Mouse (Mus musculus) midbrain, embryonic 10.5 days (tissue): ENCODE measurements around the gene Hpf1. TPM values are rescaled to one million over a fixed set of nuclear protein-coding genes. Genes with fewer than 3 reads are reported as not detected.

Experiments
- DNase-seq: peaks from one replicate; pipeline ENCODE4 v3.0.0-alpha.2; 2017; ENCODE audit warnings: low spot score
- H3K27ac ChIP-seq: fragments of 300-500 bp; sonication (generic); replicated peaks from 2 replicates; pipeline ENCODE4 v1.5.1; 2016; ENCODE audit warnings: mild to moderate bottlenecking
- H3K27me3 ChIP-seq: fragments of 300-500 bp; sonication (generic); 2 replicates; pipeline ENCODE4 v1.6.1; 2016; ENCODE audit warnings: low read depth, mild to moderate bottlenecking; ENCODE audit not compliant: poor library complexity, severe bottlenecking
- H3K36me3 ChIP-seq: fragments of 300-500 bp; sonication (generic); 2 replicates; pipeline ENCODE4 v1.6.1; 2016; ENCODE audit warnings: mild to moderate bottlenecking, moderate library complexity
- H3K4me1 ChIP-seq: fragments of 300-500 bp; sonication (generic); 2 replicates; pipeline ENCODE4 v1.6.1; 2016
- H3K4me3 ChIP-seq: fragments of 300-500 bp; sonication (generic); 2 replicates; pipeline ENCODE4 v1.5.1; 2016; ENCODE audit warnings: mild to moderate bottlenecking, moderate library complexity
- H3K9me3 ChIP-seq: fragments of 300-500 bp; sonication (generic); replicated peaks from 2 replicates; pipeline ENCODE4 v1.6.1; 2016; ENCODE audit warnings: mild to moderate bottlenecking
- WGBS: fragments of 180-500 bp; shearing (Covaris S2); methylation state at CpG from one replicate; pipeline ENCODE4 v1.1.7; 2016; 5-methylcytosine and 5-hydroxymethylcytosine counted together
- polyA plus RNA-seq: library from polyadenylated mRNA; unstranded; fragments of >200 nt; fragmentation: Nextera tagmentation; extraction: Ambion mirVana; gene quantifications from 2 replicates; pipeline ENCODE4 v1.2.1, GENCODE M21; 2016

The Hpf1 gene
- polyA plus RNA-seq, 1 experiment from 2014 or later: 140 TPM

- Histone ChIP-seq H3K36me3 (peaks cover 19% of the 10 kb centered on the region), H3K4me1 (no peaks in the 10 kb centered on the region), H3K4me3 (no peak overlapping the region), H3K27me3 (no peaks in the 10 kb centered on the region), H3K9me3 (no peaks in the 10 kb centered on the region), H3K27ac (no peak overlapping the region)
- 92% methylated on average over 3 of the region's 3 CpGs for WGBS
- no peak for DNase-seq
Observed at GRCm38 (mm10) chr8:60919069-60919468, 28.9 kb downstream of the Hpf1 start.

GRCm38 (mm10) chr8:60920176-60920575 lies 30.0 kb downstream of the Hpf1 start:
- Histone ChIP-seq H3K9me3 (no peaks in the 10 kb centered on the region), H3K4me1 (no peaks in the 10 kb centered on the region), H3K36me3 (peaks cover 13% of the 10 kb centered on the region), H3K27ac (no peak overlapping the region), H3K4me3 (no peak overlapping the region), H3K27me3 (no peaks in the 10 kb centered on the region)
- no peak for DNase-seq
- 93% methylated on average over 4 of the region's 4 CpGs for WGBS

- peaks cover 23% of the 10 kb centered on the region for H3K36me3 ChIP-seq
- H3K27ac ChIP-seq: no peak overlapping the region
- H3K4me3 ChIP-seq: no peak overlapping the region
- peaks cover 6% of the 10 kb centered on the region for H3K4me1 ChIP-seq
- H3K27me3 ChIP-seq: no peaks in the 10 kb centered on the region
- DNase-seq: no peak
- no peaks in the 10 kb centered on the region for H3K9me3 ChIP-seq
Observed at GRCm38 (mm10) chr8:60933617-60934016, 43.4 kb downstream of the Hpf1 start.

GRCm38 (mm10) chr8:60938717-60939424 lies 48.7 kb downstream of the Hpf1 start:
- Histone ChIP-seq H3K4me3 (no peak overlapping the region), H3K27ac (no peak overlapping the region), H3K4me1 (peaks cover 19% of the 10 kb centered on the region), H3K27me3 (no peaks in the 10 kb centered on the region), H3K9me3 (no peaks in the 10 kb centered on the region), H3K36me3 (peaks cover 15% of the 10 kb centered on the region)
- 17% methylated on average over 3 of the region's 3 CpGs for WGBS
- DNase-seq: no peak

GRCm38 (mm10) chr8:60942867-60943266 lies 52.6 kb downstream of the Hpf1 start:
- H3K36me3 ChIP-seq: no peaks in the 10 kb centered on the region
- no peaks in the 10 kb centered on the region for H3K9me3 ChIP-seq
- WGBS: 97% methylated on average over 2 of the region's 2 CpGs
- no peak overlapping the region for H3K27ac ChIP-seq
- no peaks in the 10 kb centered on the region for H3K27me3 ChIP-seq
- no peak for DNase-seq
- H3K4me1 ChIP-seq: peaks cover 19% of the 10 kb centered on the region
- no peak overlapping the region for H3K4me3 ChIP-seq

- Histone ChIP-seq H3K27me3 (no peaks in the 10 kb centered on the region), H3K4me1 (peaks cover 22% of the 10 kb centered on the region), H3K27ac (no peak overlapping the region), H3K36me3 (no peaks in the 10 kb centered on the region), H3K4me3 (no peak overlapping the region), H3K9me3 (no peaks in the 10 kb centered on the region)
- DNase-seq: no peak
Observed at GRCm38 (mm10) chr8:60947503-60947902, 57.3 kb downstream of the Hpf1 start.

- Histone ChIP-seq H3K4me3 (no peak overlapping the region), H3K27ac (no peak overlapping the region), H3K4me1 (peaks cover 38% of the 10 kb centered on the region), H3K36me3 (no peaks in the 10 kb centered on the region), H3K27me3 (no peaks in the 10 kb centered on the region), H3K9me3 (no peaks in the 10 kb centered on the region)
- WGBS: 80% methylated on average over 4 of the region's 4 CpGs
- no peak for DNase-seq
Observed at GRCm38 (mm10) chr8:60949859-60950258, 59.6 kb downstream of the Hpf1 start.

- Histone ChIP-seq H3K27ac (peak overlapping the region; percentile 52; the same call in 1 of the 2 replicates), H3K4me3 (no peak overlapping the region), H3K36me3 (no peaks in the 10 kb centered on the region), H3K9me3 (no peaks in the 10 kb centered on the region), H3K27me3 (no peaks in the 10 kb centered on the region), H3K4me1 (peaks cover 38% of the 10 kb centered on the region)
- WGBS: 73% methylated on average over 4 of the region's 4 CpGs
- DNase-seq: no peak
Observed at GRCm38 (mm10) chr8:60951271-60951670, 61.1 kb downstream of the Hpf1 start.

GRCm38 (mm10) chr8:60951757-60952156 lies 61.5 kb downstream of the Hpf1 start:
- H3K9me3 ChIP-seq: no peaks in the 10 kb centered on the region
- no peak overlapping the region for H3K4me3 ChIP-seq
- no peak for DNase-seq
- no peaks in the 10 kb centered on the region for H3K36me3 ChIP-seq
- H3K4me1 ChIP-seq: peaks cover 39% of the 10 kb centered on the region
- no peak overlapping the region for H3K27ac ChIP-seq
- H3K27me3 ChIP-seq: no peaks in the 10 kb centered on the region
- WGBS: 98% methylated on average over 1 of the region's 1 CpGs

- H3K36me3 ChIP-seq: no peaks in the 10 kb centered on the region
- no peak for DNase-seq
- WGBS: 59% methylated on average over 5 of the region's 5 CpGs
Observed at GRCm38 (mm10) chr8:60952803-60953202, 62.6 kb downstream of the Hpf1 start.

GRCm38 (mm10) chr8:60954281-60955014 lies 64.2 kb downstream of the Hpf1 start:
- Histone ChIP-seq H3K36me3 (no peaks in the 10 kb centered on the region), H3K4me1 (peaks cover 49% of the 10 kb centered on the region)
- WGBS: under 1% methylated on average over 15 of the region's 15 CpGs

More at GRCm38 (mm10) chr8:60952803-60953202, 62.6 kb downstream of the Hpf1 start:
- Histone ChIP-seq H3K4me3 (peak overlapping the region; percentile 56), H3K9me3 (no peaks in the 10 kb centered on the region), H3K27ac (peak overlapping the region; percentile 95; the same call in 1 of the 2 replicates), H3K4me1 (peaks cover 49% of the 10 kb centered on the region), H3K27me3 (no peaks in the 10 kb centered on the region)

GRCm38 (mm10) chr8:60956847-60957246 lies 66.6 kb downstream of the Hpf1 start:
- no peaks in the 10 kb centered on the region for H3K9me3 ChIP-seq
- no peaks in the 10 kb centered on the region for H3K36me3 ChIP-seq
- peak overlapping the region; percentile 28; the same call in 1 of the 2 replicates for H3K27ac ChIP-seq
- 94% methylated on average over 7 of the region's 7 CpGs for WGBS
- peaks cover 33% of the 10 kb centered on the region for H3K4me1 ChIP-seq
- no peak for DNase-seq
- H3K4me3 ChIP-seq: no peak overlapping the region
- no peaks in the 10 kb centered on the region for H3K27me3 ChIP-seq

More at GRCm38 (mm10) chr8:60954281-60955014, 64.2 kb downstream of the Hpf1 start:
- Histone ChIP-seq H3K27ac (peak overlapping the region; percentile 95), H3K27me3 (no peaks in the 10 kb centered on the region), H3K9me3 (no peaks in the 10 kb centered on the region), H3K4me3 (peak overlapping the region; percentile 56)
- peak; percentile 85 for DNase-seq
